Mouse (Mus musculus): ENCODE data around the gene Tmem119.
"Not testable (repeated sequence)": the region's sequence is repeated elsewhere in the genome, so short reads cannot be mapped to it uniquely, and the experiment has no call there.

Gene Tmem119

GRCm38 (mm10) chr5:113789075-113789788 is 11.1 kb downstream of the Tmem119 start:
- no peak for DNase-seq (ENCODE audit: low spot score in 2 of 2)

- DNase-seq (ENCODE audit: low spot score in 2 of 2), result no peak
Observed at GRCm38 (mm10) chr5:113788645-113789044, 11.7 kb downstream of the Tmem119 start.

GRCm38 (mm10) chr5:113786985-113787384 is 13.3 kb downstream of the Tmem119 start:
- DNase-seq (ENCODE audit: low spot score in 2 of 2), result no peak

- not testable (repeated sequence) for DNase-seq (ENCODE audit: low spot score in 2 of 2)
Observed at GRCm38 (mm10) chr5:113784104-113784503, 16.2 kb downstream of the Tmem119 start.

GRCm38 (mm10) chr5:113783581-113784001 is 16.7 kb downstream of the Tmem119 start:
- no peak for DNase-seq (ENCODE audit: low spot score in 2 of 2)

- DNase-seq (ENCODE audit: low spot score in 2 of 2), result no peak
Observed at GRCm38 (mm10) chr5:113782624-113783023, 17.7 kb downstream of the Tmem119 start.

GRCm38 (mm10) chr5:113781875-113782274 is 18.4 kb downstream of the Tmem119 start:
- no peak for DNase-seq (ENCODE audit: low spot score in 2 of 2)

GRCm38 (mm10) chr5:113781254-113781653 is 19.1 kb downstream of the Tmem119 start:
- DNase-seq (ENCODE audit: low spot score in 2 of 2), result no peak

- no peak for DNase-seq (ENCODE audit: low spot score in 2 of 2)
Observed at GRCm38 (mm10) chr5:113780763-113781162, 19.6 kb downstream of the Tmem119 start.

GRCm38 (mm10) chr5:113780082-113780752 is 20.1 kb downstream of the Tmem119 start:
- no peak for DNase-seq (ENCODE audit: low spot score in 2 of 2)

- DNase-seq (ENCODE audit: low spot score in 2 of 2), result no peak
Observed at GRCm38 (mm10) chr5:113779569-113779968, 20.7 kb downstream of the Tmem119 start.

- DNase-seq (ENCODE audit: low spot score in 2 of 2), result not testable (repeated sequence)
Observed at GRCm38 (mm10) chr5:113777728-113778127, 22.6 kb downstream of the Tmem119 start.

GRCm38 (mm10) chr5:113776896-113777226 is 23.5 kb downstream of the Tmem119 start:
- DNase-seq (ENCODE audit: low spot score in 2 of 2), result peak; percentile 55 to 80

- no peak for DNase-seq (ENCODE audit: low spot score in 2 of 2)
Observed at GRCm38 (mm10) chr5:113776128-113776895, 24.0 kb downstream of the Tmem119 start.

- no peak for DNase-seq (ENCODE audit: low spot score in 2 of 2)
Observed at GRCm38 (mm10) chr5:113775585-113775984, 24.7 kb downstream of the Tmem119 start.

GRCm38 (mm10) chr5:113773664-113774063 is 26.7 kb downstream of the Tmem119 start:
- DNase-seq (ENCODE audit: low spot score in 2 of 2), result peak; percentile 94 to 99

- no peak for DNase-seq (ENCODE audit: low spot score in 2 of 2)
Observed at GRCm38 (mm10) chr5:113772905-113773519, 27.3 kb downstream of the Tmem119 start.

- peak; percentile 96 to 97 for DNase-seq (ENCODE audit: low spot score in 2 of 2)
Observed at GRCm38 (mm10) chr5:113772450-113772895, 27.8 kb downstream of the Tmem119 start, which contains the start of the genes Sart3 and Iscu. TSS of gene Sart3 (minus strand) at chr5:113772510. TSS of gene Iscu (plus strand) at chr5:113772748.

- peak; percentile 86 to 93 for DNase-seq (ENCODE audit: low spot score in 2 of 2)
Observed at GRCm38 (mm10) chr5:113771213-113772162, 28.8 kb downstream of the Tmem119 start.

- DNase-seq (ENCODE audit: low spot score in 2 of 2), result no peak
Observed at GRCm38 (mm10) chr5:113768806-113769205, 31.5 kb downstream of the Tmem119 start.
